Mouse (Mus musculus) G1E-ER4 (cell line): ENCODE data around the gene Arhgap6. TPM values are rescaled to one million over a fixed set of nuclear protein-coding genes. Genes with fewer than 3 reads are reported as not detected.
A peak's percentile ranks its signal among the peaks of the same experiment; 100 is the strongest.

Experiments
- GATA1 ChIP-seq: IDR thresholded peaks from one replicate; pipeline ENCODE4 v1.8.0; 2012; ENCODE audit warnings: low read length, inconsistent platforms
- polyA plus RNA-seq: library from polyadenylated mRNA; stranded (reverse); fragments of >175 nt; gene quantifications from 2 replicates; pipeline ENCODE4 v1.2.3, GENCODE M21; 2012

Gene Arhgap6
- polyA plus RNA-seq, 1 experiment, result 15.9 TPM

- TF ChIP-seq GATA1, result no peak
Observed at GRCm38 (mm10) chrX:168932420-168932819, 137.5 kb downstream of the Arhgap6 start.

GRCm38 (mm10) chrX:168935447-168935846, 140.5 kb downstream of the Arhgap6 start:
- no peak for TF ChIP-seq GATA1

DNA sequence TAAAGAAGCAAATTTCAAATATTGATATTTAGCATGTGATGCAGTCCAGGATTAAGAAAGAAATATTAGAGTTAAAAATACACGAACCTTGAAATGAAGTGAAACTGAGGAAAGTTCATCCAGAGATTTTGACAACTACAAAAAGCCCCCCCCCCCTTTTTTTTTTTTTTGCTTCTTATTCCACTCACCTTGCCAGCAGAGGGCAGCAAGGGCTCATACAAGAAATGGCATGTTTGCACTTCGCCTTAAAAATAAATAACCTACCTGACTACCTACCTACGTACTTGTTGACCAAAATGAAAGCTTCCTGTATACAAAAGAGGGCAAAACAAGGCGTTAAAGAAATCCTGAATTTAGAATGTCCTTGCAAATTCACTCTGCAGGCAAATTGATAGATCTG, 143.0 kb downstream of the Arhgap6 start:
- TF ChIP-seq GATA1, result no peak

GRCm38 (mm10) chrX:168941684-168942083, 146.8 kb downstream of the Arhgap6 start:
- no peak for TF ChIP-seq GATA1

GRCm38 (mm10) chrX:168943217-168943616, 148.3 kb downstream of the Arhgap6 start:
- TF ChIP-seq GATA1, result no peak

- no peak for TF ChIP-seq GATA1
Observed at GRCm38 (mm10) chrX:168975444-168975843, 180.5 kb downstream of the Arhgap6 start.

DNA sequence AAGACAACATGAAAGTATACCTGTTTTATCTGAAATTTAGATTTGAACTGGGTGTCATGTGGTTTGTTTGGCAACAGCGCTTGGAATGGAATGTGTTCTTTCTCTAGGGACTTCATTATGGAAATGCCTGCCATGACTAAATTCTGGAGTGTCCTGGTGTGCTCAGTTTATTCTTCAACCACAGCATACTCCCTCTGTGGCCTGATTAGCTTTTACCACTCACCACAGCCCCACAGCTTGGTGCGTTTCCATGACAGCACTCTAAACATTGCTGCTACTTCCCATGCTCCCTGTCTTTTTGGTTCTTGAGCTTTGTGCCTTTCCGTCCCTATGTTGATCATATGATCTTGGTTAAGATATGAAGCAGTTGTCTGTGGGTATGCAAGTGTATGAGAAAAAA, 182.9 kb downstream of the Arhgap6 start:
- no peak for TF ChIP-seq GATA1

DNA sequence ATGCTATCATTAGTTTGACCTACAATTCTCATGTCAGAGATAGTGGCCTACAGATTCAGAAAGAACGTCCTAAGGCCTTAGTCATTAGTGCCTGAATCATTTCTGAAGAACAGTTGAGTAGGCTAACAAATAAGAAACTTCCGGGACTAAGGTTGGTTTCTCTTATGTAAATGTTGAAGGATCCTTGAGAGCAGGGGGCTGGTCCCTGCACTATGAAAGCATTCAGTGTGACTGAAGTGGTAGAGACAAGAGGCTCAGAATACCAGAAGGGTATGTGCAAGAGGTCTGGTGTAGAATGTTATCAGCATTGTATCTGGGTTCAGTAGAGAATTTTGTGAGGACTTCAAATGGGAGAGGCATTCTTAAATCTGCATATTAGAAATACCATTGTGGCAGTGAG, 185.5 kb downstream of the Arhgap6 start:
- TF ChIP-seq GATA1, result no peak

DNA sequence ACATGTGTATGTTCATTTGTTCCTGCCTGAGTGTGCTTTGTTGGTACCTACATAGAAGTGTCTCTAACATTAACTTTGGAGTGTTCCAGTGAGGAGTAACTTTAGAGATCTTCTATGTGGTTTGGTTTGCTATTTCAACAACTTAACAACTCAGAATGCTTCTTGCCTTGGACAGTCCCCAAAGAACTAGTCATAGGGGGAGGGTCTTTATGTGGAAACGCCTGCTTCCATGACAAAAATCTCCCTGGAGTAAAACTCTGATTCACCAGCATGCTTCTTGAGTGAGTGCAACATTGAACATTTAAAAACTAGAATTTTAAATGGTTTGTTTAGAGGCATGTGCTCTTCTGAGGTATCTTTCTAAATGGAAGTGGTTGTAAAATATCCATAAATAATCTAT, 212.2 kb downstream of the Arhgap6 start:
- no peak for TF ChIP-seq GATA1

GRCm38 (mm10) chrX:169012701-169013100, 217.8 kb downstream of the Arhgap6 start:
- no peak for TF ChIP-seq GATA1

- TF ChIP-seq GATA1, result no peak
Observed at GRCm38 (mm10) chrX:169034390-169034789, 239.5 kb downstream of the Arhgap6 start.

DNA sequence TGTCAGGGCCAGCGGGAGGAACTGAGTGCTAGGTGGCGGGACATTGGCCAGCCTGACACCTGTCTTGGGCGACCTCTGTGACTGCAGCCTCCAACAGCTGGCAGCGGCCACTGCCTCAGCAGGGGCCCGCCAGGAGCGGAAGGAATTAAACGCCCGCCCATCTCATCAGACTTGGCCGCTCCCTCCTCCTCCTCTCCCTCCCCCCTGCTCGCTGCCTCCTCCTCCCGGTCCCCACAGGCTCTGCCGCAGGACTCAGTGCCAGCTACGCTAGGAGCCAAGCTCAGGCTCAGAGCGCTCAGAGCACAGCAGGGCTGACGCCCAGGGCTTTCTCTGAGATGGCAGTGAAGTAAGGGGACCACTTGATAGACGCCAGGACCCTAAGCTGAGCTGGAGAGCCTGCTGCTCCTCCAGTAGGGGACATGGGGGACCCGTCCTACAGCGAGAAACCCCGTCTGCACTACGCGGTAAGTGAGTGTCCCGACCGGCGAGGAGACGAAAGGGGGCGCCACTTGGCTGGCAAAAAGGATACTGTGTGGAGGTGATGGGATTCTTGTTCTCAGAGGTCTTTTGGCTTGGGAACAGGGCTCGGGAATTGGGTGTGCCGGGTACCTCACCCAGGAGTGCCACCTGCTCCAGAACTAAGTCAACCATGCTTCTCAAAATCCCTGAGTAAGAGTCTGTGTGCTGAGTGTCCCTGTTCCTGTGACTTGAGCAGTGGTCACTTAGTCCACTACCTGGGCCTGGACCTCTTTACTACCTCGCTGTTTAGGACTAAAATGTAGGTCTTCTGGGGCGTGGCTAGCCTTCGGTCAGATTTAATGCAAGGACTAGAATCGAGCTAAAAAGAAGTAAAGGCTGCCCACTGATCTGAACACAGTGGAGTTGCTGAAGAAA, 241.8 kb downstream of the Arhgap6 start:
- TF ChIP-seq GATA1, result no peak

DNA sequence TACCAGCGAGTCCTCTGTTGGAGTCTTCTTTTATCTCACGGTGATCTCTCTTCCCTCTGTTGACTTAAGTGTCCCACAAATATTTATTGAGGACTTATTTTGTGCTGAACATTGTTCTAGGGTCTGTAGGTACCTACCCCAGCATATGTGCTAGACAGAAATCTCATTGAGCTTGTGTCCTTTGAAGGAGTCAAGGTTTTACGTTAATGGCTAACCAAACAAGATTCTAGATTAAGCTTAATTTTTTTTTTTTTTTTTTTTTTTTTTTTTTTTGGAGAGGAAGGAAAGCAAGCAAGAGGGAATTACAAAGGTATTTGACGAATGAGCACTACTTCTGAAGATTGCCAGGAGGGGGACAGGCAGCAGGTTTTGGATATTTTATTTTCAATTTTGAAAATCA, 242.5 kb downstream of the Arhgap6 start:
- TF ChIP-seq GATA1, result no peak

GRCm38 (mm10) chrX:169043872-169044271, 249.0 kb downstream of the Arhgap6 start:
- TF ChIP-seq GATA1, result no peak

DNA sequence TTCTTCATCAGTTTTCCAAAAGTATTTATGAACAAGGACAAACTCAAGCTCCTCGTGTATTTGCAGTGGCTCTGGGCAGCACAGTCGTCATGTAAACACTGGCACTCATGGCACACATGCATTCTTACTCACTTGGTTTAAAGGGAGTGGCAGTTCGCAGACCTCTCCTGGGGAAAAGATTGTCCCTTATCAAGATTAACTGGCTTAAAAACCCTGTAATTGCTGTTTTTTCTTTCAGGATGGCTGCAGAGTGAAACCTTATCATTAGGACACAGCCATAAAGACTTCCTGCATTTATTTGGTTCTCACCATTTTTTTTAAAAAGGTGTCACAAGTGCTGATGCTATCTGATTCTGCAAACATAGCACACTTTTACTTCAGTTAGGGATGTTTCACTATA, 252.7 kb downstream of the Arhgap6 start:
- TF ChIP-seq GATA1, result peak; percentile 55

DNA sequence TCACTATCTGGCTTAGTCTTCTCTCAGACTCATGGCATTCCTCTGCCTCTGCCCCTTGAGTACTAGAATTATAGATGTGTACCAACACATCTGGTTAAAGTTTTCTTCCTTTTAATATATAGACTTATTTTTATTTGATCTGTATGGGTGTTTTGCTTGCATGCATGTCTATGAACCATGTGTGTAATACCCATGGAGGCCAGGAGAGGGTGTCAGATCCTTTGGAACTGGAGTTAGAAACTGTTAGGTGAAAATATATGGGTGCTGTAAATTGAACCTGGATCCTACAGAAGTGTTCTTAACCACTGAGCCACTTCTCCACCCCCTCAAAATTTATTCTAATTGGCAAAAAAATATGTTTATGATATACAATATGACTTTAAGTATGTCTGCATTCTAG, 254.7 kb downstream of the Arhgap6 start:
- no peak for TF ChIP-seq GATA1

- TF ChIP-seq GATA1, result no peak
Observed at GRCm38 (mm10) chrX:169053907-169054476, 259.1 kb downstream of the Arhgap6 start.
